Mouse (Mus musculus): ENCODE measurements at regions not wholly inside any gene's neighbourhood (a gene's known extent, or its start where the extent isn't known, plus 50 kb on each side); places are given as distances from the start of the nearest gene placed in this dataset.

GRCm38 (mm10) chr3:117520461-117520860 is 54.2 kb upstream of the Plppr5 start:
- DNase-seq = no peak
- intact Hi-C loops (cut with DNase I) = no loop called here

GRCm38 (mm10) chr3:117508090-117508489 is 66.5 kb upstream of the Plppr5 start:
- DNase-seq = no peak
- intact Hi-C loops (cut with DNase I) = no loop called here

- intact Hi-C loops (cut with DNase I) = no loop called here
- no peak for DNase-seq
These were observed 68.4 kb upstream of the Plppr5 start for GRCm38 (mm10) chr3:117506151-117506723.

DNA sequence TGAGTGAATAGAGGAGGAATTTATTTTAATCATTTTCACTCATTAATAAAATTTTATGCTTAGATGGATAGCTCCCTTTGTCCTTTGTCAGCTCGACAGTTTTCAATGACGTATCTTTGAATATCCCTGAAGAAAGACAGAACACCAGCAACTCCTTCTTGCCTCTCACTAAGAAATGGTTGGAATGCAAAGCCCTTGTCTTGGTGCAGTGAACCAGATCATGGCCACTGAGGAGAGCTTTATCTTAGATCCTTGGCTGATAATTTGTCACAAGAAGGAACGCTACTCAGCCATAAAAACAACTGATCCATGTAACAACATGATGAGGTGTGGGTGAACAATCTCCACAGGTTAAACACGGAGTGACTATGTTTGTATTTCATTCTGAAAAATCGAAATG is 73.5 kb upstream of the Plppr5 start:
- DNase-seq = no peak

GRCm38 (mm10) chr3:117498138-117498897 is 76.3 kb upstream of the Plppr5 start:
- intact Hi-C loops (cut with DNase I) = no loop called here
- no peak for DNase-seq

More for the DNA sequence above, 73.5 kb upstream of the Plppr5 start:
- intact Hi-C loops (cut with DNase I) = no loop called here

DNA sequence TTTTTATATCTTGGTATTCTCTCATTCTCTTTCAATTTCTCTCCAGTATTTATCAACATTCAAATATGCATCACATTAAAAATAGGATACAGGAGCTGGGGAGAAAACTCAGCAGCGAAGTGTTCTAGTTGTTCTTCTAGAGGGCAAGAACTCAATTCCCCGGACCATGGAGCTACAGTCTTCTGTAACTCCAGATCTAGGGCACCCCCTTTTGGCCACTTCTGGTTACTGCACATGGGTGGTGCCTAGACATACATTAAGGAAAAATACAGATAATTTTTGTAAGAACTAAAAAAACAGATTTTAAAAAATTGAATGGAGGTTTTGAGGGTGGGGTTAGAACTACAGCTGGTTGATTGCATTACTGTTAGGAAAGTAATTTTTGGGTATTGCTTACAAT is 80.5 kb upstream of the Plppr5 start:
- intact Hi-C loops (cut with DNase I) = no loop called here
- DNase-seq = peak; percentile 61

- intact Hi-C loops (cut with DNase I) = no loop called here
- DNase-seq = no peak
These were observed 87.2 kb upstream of the Plppr5 start for GRCm38 (mm10) chr3:117487281-117488027.

DNA sequence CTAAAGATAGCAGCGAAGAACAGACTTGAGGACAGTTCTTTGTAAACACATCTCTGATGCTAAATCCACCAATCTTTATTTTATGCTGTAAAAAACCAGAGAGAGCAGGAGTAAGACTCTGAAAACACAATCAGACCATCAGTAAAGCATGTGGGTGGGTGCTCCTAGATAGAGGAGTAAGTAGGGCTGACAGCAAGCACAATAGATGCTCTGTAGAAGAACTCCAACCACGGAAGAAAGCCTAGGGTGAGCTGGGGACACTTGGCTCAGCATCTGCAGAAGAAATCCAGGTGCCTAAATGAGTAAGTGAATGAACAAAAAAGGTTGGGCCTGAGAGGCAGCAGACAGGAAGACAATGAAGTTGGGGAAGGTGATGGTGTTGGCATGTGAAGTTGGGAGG is 88.3 kb upstream of the Plppr5 start:
- intact Hi-C loops (cut with DNase I) = no loop called here
- DNase-seq = no peak

DNA sequence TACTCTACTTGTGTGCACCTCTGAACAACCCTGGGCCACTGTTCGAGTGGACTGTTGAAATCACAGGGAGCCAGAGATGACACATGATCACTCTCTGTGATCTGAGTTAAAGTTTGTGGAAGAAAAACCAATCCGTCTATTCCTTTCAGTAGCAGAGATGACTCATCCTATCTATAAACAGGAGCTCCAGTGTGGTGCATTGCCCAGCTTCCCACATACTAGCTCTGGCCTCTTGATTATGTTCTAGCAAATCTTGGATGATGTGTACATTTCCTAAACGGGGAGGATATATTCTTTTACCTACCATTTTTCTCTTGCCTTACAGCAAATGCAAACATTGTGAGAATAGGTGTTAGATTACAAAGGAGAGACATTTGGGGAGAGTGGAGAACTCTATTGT is 94.5 kb upstream of the Plppr5 start:
- DNase-seq = no peak
- intact Hi-C loops (cut with DNase I) = no loop called here

- intact Hi-C loops (cut with DNase I) = no loop called here
- no peak for DNase-seq
These were observed 98.8 kb upstream of the Plppr4 start for GRCm38 (mm10) chr3:117459507-117459906.

DNA sequence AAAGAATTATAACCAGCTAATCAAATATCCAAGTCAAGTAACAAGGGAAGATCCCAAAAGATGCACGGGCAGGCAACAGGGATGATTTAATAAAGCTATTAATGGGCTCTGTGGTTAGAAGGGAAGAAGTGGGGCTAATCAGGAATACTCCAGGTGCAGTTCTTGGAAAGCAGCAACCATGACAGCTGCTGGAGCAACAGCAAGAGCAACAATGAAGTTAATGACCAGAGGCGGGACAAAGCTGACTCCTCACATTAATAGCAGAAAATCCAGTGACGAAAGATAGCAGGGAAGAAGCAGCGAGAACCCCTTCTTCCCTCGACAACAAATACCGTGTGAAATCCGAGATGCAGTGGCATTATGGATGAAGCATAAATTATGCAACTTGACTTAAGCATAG is 89.9 kb upstream of the Plppr4 start:
- intact Hi-C loops (cut with DNase I) = no loop called here
- DNase-seq = peak; percentile 7

DNA sequence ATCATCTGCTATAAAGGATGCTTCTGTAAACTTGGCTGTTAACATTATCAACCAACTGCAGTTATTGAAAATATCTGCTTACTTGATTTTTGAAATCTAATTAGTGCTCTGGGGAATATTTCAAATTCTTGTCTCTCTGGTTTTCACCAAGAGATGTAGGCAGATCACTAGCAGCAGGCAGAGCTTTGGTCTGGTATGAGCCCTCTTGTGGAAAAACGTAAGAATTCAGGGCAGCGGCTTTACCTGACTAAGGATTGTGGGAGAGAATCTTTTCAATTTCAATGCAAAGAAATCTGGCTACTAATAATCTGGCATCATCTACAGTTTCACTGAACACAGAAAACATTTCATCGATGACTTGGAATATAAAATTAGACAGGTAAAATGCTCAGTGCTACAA is 81.2 kb upstream of the Plppr4 start:
- intact Hi-C loops (cut with DNase I) = no loop called here
- no peak for DNase-seq

- intact Hi-C loops (cut with DNase I) = no loop called here
- no peak for DNase-seq
These were observed 79.6 kb upstream of the Plppr4 start for GRCm38 (mm10) chr3:117440294-117440693.

- intact Hi-C loops (cut with DNase I) = loop anchor here (1.0 to 2.0 kb wide), 3 partner anchors 286 to 534 kb away; no protein-coding TSS in a partner anchor
- DNase-seq = peak; percentile 87
These were observed 77.9 kb upstream of the Plppr4 start for GRCm38 (mm10) chr3:117438473-117439114.

DNA sequence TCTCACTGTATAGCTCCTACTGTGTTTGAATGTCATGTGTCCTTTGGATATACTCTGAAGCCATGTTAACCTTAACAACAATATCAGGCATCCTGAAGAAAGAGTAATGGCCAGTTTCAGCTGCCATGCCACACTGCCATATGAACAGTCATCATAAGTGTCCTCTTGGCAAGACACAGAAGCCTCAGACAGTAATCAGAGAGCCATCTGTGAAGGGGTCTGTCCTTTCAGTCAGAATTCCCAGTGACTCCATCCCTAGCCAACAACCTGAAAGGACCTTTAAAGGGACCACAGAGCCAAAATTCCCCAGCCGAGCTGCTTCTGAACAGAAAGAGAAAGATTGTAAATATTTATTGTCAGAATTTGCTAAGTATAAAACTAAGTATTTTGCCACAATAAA is 63.9 kb upstream of the Plppr4 start:
- intact Hi-C loops (cut with DNase I) = no loop called here

DNA sequence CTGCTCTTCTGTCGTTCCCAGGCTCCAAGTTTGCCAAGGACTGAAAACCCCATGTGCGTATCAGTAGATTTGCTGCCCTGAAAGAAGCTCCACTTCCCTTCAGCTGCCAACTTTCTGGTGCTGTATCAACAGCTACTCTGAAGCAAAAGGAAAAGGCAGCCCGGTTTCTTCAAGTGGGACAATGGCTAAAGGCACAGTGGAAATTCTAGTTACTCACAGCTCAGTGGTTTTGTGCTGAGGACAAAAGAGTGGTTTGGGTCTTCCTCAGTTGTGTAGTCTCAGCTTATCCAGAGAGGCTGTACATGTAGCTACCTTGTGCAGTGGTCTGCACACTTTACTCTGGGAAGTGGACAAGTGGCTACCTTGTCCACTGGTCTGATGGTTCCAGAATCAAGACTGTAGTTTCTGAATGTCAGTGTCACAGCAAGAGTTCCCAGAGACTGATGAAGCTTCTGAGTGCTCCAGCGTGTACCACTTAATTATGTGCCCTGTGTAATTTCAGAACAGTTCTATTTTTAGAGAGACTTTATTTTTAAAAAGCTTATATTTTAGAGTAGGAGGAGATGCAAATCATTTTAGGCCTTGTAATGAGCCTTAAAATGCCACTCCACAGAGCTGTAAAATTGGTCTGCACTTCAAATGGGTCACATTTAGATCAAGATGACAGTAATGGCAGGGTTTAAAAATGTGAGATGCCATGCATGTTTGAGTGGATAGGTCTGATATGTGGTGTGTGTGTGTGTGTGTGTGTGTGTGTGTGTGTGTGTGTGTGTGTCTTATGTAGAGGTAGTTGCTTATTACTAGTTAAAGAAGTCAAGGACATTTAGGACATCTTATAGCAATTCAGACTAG is 52.4 kb upstream of the Plppr4 start:
- intact Hi-C loops (cut with DNase I) = no loop called here
- DNase-seq = no peak

More for the DNA sequence above, 63.9 kb upstream of the Plppr4 start:
- DNase-seq = peak; percentile 32

Data from left cerebral cortex, postnatal 4 days (tissue).